Mouse (Mus musculus): ENCODE results near the gene Pdk1. TPM values are rescaled to one million over a fixed set of nuclear protein-coding genes. Genes with fewer than 3 reads are reported as not detected.
"Not testable (repeated sequence)": the region's sequence is repeated elsewhere in the genome, so short reads cannot be mapped to it uniquely, and the experiment has no call there.

The Pdk1 gene
- polyA plus RNA-seq (2015; fragmentation: Nextera tagmentation; extraction: Ambion mirVana): 13.9 and 14.4 TPM in 2 replicates

GRCm38 (mm10) chr2:71872801-71873443 lies at the start of gene Pdk1:
Gene Pdk1 (plus strand): TSS chr2:71873224.
- H3K36me3 ChIP-seq: no peaks in the 10 kb centered on the region
- peak within 1 kb of the TSS; percentile 59 for H3K4me3 ChIP-seq (replicated peaks)
- H3K9me3 ChIP-seq: no peaks in the 10 kb centered on the region
- peaks cover 15% of the 10 kb centered on the region for H3K27me3 ChIP-seq
- peak within 1 kb of the TSS; percentile 79 for H3K9ac ChIP-seq (replicated peaks)
- peaks cover 8% of the 10 kb centered on the region; the same call in 1 of the 2 replicates for H3K4me1 ChIP-seq (replicated peaks)
- WGBS: under 1% methylated on average over 55 of the region's 55 CpGs
- peak within 1 kb of the TSS; percentile 76 for H3K4me2 ChIP-seq (replicated peaks)
- ATAC-seq: peak; percentile 97
- peak within 1 kb of the TSS; percentile 74 for H3K27ac ChIP-seq

GRCm38 (mm10) chr2:71824146-71824545 lies 48.9 kb upstream of the Pdk1 start:
- WGBS: 80% methylated on average over 13 of the region's 13 CpGs
- ATAC-seq: no peak
- Histone ChIP-seq H3K4me3 (replicated peaks) (no peak overlapping the region), H3K9me3 (no peaks in the 10 kb centered on the region), H3K27ac (no peak overlapping the region), H3K4me1 (replicated peaks) (no peaks in the 10 kb centered on the region), H3K36me3 (0 out of 2 replicates have a peak, but pooled peaks cover 5% of the 10 kb centered on the region), H3K27me3 (no peaks in the 10 kb centered on the region), H3K4me2 (replicated peaks) (no peak overlapping the region), H3K9ac (replicated peaks) (no peak overlapping the region)

- ATAC-seq: no peak
- H3K36me3 ChIP-seq: 0 out of 2 replicates have a peak, but pooled peaks cover 2% of the 10 kb centered on the region
- WGBS: 83% methylated on average over 13 of the region's 13 CpGs
Measured at GRCm38 (mm10) chr2:71827711-71828110, 45.3 kb upstream of the Pdk1 start.

GRCm38 (mm10) chr2:71828928-71829327 lies 44.1 kb upstream of the Pdk1 start:
- Histone ChIP-seq H3K4me1 (replicated peaks) (no peaks in the 10 kb centered on the region), H3K36me3 (no peaks in the 10 kb centered on the region), H3K27ac (no peak overlapping the region), H3K9me3 (no peaks in the 10 kb centered on the region), H3K4me3 (replicated peaks) (no peak overlapping the region), H3K4me2 (replicated peaks) (no peak overlapping the region), H3K27me3 (no peaks in the 10 kb centered on the region), H3K9ac (replicated peaks) (no peak overlapping the region)
- 67% methylated on average over 11 of the region's 11 CpGs for WGBS
- ATAC-seq: no peak

More at GRCm38 (mm10) chr2:71827711-71828110, 45.3 kb upstream of the Pdk1 start:
- H3K9ac ChIP-seq (replicated peaks): no peak overlapping the region
- H3K4me1 ChIP-seq (replicated peaks): no peaks in the 10 kb centered on the region
- no peak overlapping the region for H3K27ac ChIP-seq
- no peak overlapping the region for H3K4me3 ChIP-seq (replicated peaks)
- H3K27me3 ChIP-seq: no peaks in the 10 kb centered on the region
- H3K9me3 ChIP-seq: no peaks in the 10 kb centered on the region
- no peak overlapping the region for H3K4me2 ChIP-seq (replicated peaks)

- Histone ChIP-seq H3K9ac (replicated peaks) (no peak overlapping the region), H3K9me3 (no peaks in the 10 kb centered on the region), H3K4me1 (replicated peaks) (no peaks in the 10 kb centered on the region), H3K27ac (no peak overlapping the region), H3K36me3 (no peaks in the 10 kb centered on the region), H3K4me2 (replicated peaks) (no peak overlapping the region), H3K27me3 (no peaks in the 10 kb centered on the region), H3K4me3 (replicated peaks) (no peak overlapping the region)
- 82% methylated on average over 6 of the region's 6 CpGs for WGBS
- no peak for ATAC-seq
Measured at GRCm38 (mm10) chr2:71833626-71834025, 39.4 kb upstream of the Pdk1 start.

- Histone ChIP-seq H3K9me3 (no peaks in the 10 kb centered on the region), H3K27ac (no peak overlapping the region), H3K4me2 (replicated peaks) (no peak overlapping the region), H3K9ac (replicated peaks) (no peak overlapping the region), H3K36me3 (no peaks in the 10 kb centered on the region), H3K27me3 (no peaks in the 10 kb centered on the region), H3K4me1 (replicated peaks) (no peaks in the 10 kb centered on the region), H3K4me3 (replicated peaks) (no peak overlapping the region)
- WGBS: 87% methylated on average over 7 of the region's 7 CpGs
- no peak for ATAC-seq
Measured at GRCm38 (mm10) chr2:71834371-71834770, 38.7 kb upstream of the Pdk1 start.

GRCm38 (mm10) chr2:71835556-71835955 lies 37.5 kb upstream of the Pdk1 start:
- Histone ChIP-seq H3K27me3 (no peaks in the 10 kb centered on the region), H3K9me3 (no peaks in the 10 kb centered on the region), H3K4me1 (replicated peaks) (no peaks in the 10 kb centered on the region), H3K4me3 (replicated peaks) (no peak overlapping the region), H3K27ac (no peak overlapping the region), H3K9ac (replicated peaks) (no peak overlapping the region), H3K36me3 (no peaks in the 10 kb centered on the region), H3K4me2 (replicated peaks) (no peak overlapping the region)
- WGBS: 92% methylated on average over 8 of the region's 8 CpGs
- ATAC-seq: no peak

- H3K4me3 ChIP-seq (replicated peaks): no peak overlapping the region
- 90% methylated on average over 4 of the region's 4 CpGs for WGBS
- no peak overlapping the region for H3K9ac ChIP-seq (replicated peaks)
- H3K4me1 ChIP-seq (replicated peaks): no peaks in the 10 kb centered on the region
- no peak overlapping the region for H3K4me2 ChIP-seq (replicated peaks)
- H3K27me3 ChIP-seq: no peaks in the 10 kb centered on the region
- H3K36me3 ChIP-seq: peaks cover 6% of the 10 kb centered on the region
- no peak overlapping the region for H3K27ac ChIP-seq
- H3K9me3 ChIP-seq: no peaks in the 10 kb centered on the region
- no peak for ATAC-seq
Measured at GRCm38 (mm10) chr2:71836232-71836631, 36.8 kb upstream of the Pdk1 start.

GRCm38 (mm10) chr2:71837261-71837660 lies 35.8 kb upstream of the Pdk1 start:
- H3K9ac ChIP-seq (replicated peaks): no peak overlapping the region
- 71% methylated on average over 4 of the region's 4 CpGs for WGBS
- no peaks in the 10 kb centered on the region for H3K4me1 ChIP-seq (replicated peaks)
- H3K9me3 ChIP-seq: no peaks in the 10 kb centered on the region
- H3K4me2 ChIP-seq (replicated peaks): no peak overlapping the region
- H3K27ac ChIP-seq: no peak overlapping the region
- no peak overlapping the region for H3K4me3 ChIP-seq (replicated peaks)
- ATAC-seq: no peak
- peaks cover 6% of the 10 kb centered on the region for H3K36me3 ChIP-seq
- H3K27me3 ChIP-seq: no peaks in the 10 kb centered on the region

GRCm38 (mm10) chr2:71837791-71838190 lies 35.2 kb upstream of the Pdk1 start:
- no peak for ATAC-seq
- Histone ChIP-seq H3K9me3 (no peaks in the 10 kb centered on the region), H3K27ac (no peak overlapping the region), H3K4me3 (replicated peaks) (no peak overlapping the region), H3K4me1 (replicated peaks) (no peaks in the 10 kb centered on the region), H3K27me3 (no peaks in the 10 kb centered on the region), H3K9ac (replicated peaks) (no peak overlapping the region), H3K4me2 (replicated peaks) (no peak overlapping the region), H3K36me3 (peaks cover 6% of the 10 kb centered on the region)
- WGBS: 44% methylated on average over 6 of the region's 6 CpGs

- Histone ChIP-seq H3K4me2 (replicated peaks) (no peak overlapping the region), H3K27me3 (no peaks in the 10 kb centered on the region), H3K27ac (no peak overlapping the region), H3K36me3 (peaks cover 18% of the 10 kb centered on the region), H3K9me3 (no peaks in the 10 kb centered on the region), H3K4me3 (replicated peaks) (no peak overlapping the region), H3K4me1 (replicated peaks) (no peaks in the 10 kb centered on the region), H3K9ac (replicated peaks) (no peak overlapping the region)
- 87% methylated on average over 9 of the region's 9 CpGs for WGBS
- no peak for ATAC-seq
Measured at GRCm38 (mm10) chr2:71843316-71843715, 29.7 kb upstream of the Pdk1 start.

GRCm38 (mm10) chr2:71844906-71845305 lies 28.1 kb upstream of the Pdk1 start:
- Histone ChIP-seq H3K9ac (replicated peaks) (no peak overlapping the region), H3K9me3 (no peaks in the 10 kb centered on the region)

GRCm38 (mm10) chr2:71852161-71852560 lies 20.9 kb upstream of the Pdk1 start:
- 2% methylated on average over 7 of the region's 8 CpGs for WGBS
- peak; percentile 72 for ATAC-seq

More at GRCm38 (mm10) chr2:71844906-71845305, 28.1 kb upstream of the Pdk1 start:
- H3K27ac ChIP-seq: no peak overlapping the region
- WGBS: 94% methylated on average over 6 of the region's 6 CpGs
- H3K36me3 ChIP-seq: peaks cover 18% of the 10 kb centered on the region
- H3K4me3 ChIP-seq (replicated peaks): no peak overlapping the region
- H3K4me2 ChIP-seq (replicated peaks): no peak overlapping the region
- ATAC-seq: no peak
- H3K4me1 ChIP-seq (replicated peaks): no peaks in the 10 kb centered on the region
- H3K27me3 ChIP-seq: no peaks in the 10 kb centered on the region

More at GRCm38 (mm10) chr2:71852161-71852560, 20.9 kb upstream of the Pdk1 start:
- not testable (repeated sequence) for H3K27ac ChIP-seq; H3K4me2 ChIP-seq (replicated peaks); H3K4me3 ChIP-seq (replicated peaks); H3K9me3 ChIP-seq; H3K9ac ChIP-seq (replicated peaks); H3K4me1 ChIP-seq (replicated peaks); H3K27me3 ChIP-seq; H3K36me3 ChIP-seq
